In genomic region chr12:104471351-104472217, GRCm38 (mm10) we compare ENCODE assay signal across 9 mouse cellular contexts. TPM values are rescaled to one million over a fixed set of nuclear protein-coding genes. Genes with fewer than 3 reads are reported as not detected.
A peak's percentile ranks its signal among the peaks of the same experiment; 100 is the strongest.
DNase-seq lines count a peak whose midpoint lies in the region; ATAC-seq lines count a peak whose summit lies in the region.
"Had no signal": no experiment of that assay in that cellular context is flagged by ENCODE, and none has a peak within 500 bp of the region (broad histone marks: within the 10 kb centered on the region; RNA-seq: fewer than 3 reads in every experiment).

No protein-coding gene starts in this region.

- peak overlapping the region; percentile 56 for H3K4me3 ChIP-seq in forebrain, embryonic 10.5 days
- peak overlapping the region; percentile 80 for H3K4me3 ChIP-seq in limb, embryonic 10.5 days
- 0 out of 2 replicates have a peak overlapping the region, but pooled peaks have one; percentile 5 for H3K4me3 ChIP-seq in neural tube, embryonic 14.5 days (ENCODE audit: low read depth, low read length)

- no peaks in the 10 kb centered on the region for H3K36me3 ChIP-seq in forebrain, embryonic 10.5 days (replicated peaks)
- H3K36me3 ChIP-seq in limb, embryonic 10.5 days, result peaks cover 15% of the 10 kb centered on the region
- no peaks in the 10 kb centered on the region for H3K36me3 ChIP-seq in neural tube, embryonic 14.5 days (ENCODE audit: control insufficient read depth, insufficient read depth, low read length)

- H3K4me2 ChIP-seq in neural tube, embryonic 14.5 days (ENCODE audit: low read depth, low read length), result peak overlapping the region; percentile 2; the same call in 1 of the 2 replicates

- peak overlapping the region; percentile 3; the same call in 1 of the 2 replicates for H3K27ac ChIP-seq in forebrain, embryonic 10.5 days
- H3K27ac ChIP-seq in limb, embryonic 10.5 days, result peak overlapping the region; percentile 94
- no peak overlapping the region for H3K27ac ChIP-seq in neural tube, embryonic 14.5 days (ENCODE audit: low read depth, low read length)
- H3K27ac ChIP-seq: liver, embryonic 14.5 days had no signal

- H3K27me3 ChIP-seq in forebrain, embryonic 10.5 days (ENCODE audit: poor library complexity, severe bottlenecking), result peaks cover 100% of the 10 kb centered on the region
- H3K27me3 ChIP-seq in limb, embryonic 10.5 days (ENCODE audit: low read depth, poor library complexity, severe bottlenecking), result peaks cover 83% of the 10 kb centered on the region
- peaks cover 31% of the 10 kb centered on the region for H3K27me3 ChIP-seq in neural tube, embryonic 14.5 days (ENCODE audit: control insufficient read depth, insufficient read depth, low read length)

- H3K9me3 ChIP-seq in forebrain, embryonic 10.5 days, result no peaks in the 10 kb centered on the region
- no peaks in the 10 kb centered on the region for H3K9me3 ChIP-seq in limb, embryonic 10.5 days (replicated peaks)
- H3K9me3 ChIP-seq in neural tube, embryonic 14.5 days (ENCODE audit: control insufficient read depth, low read length), result no peaks in the 10 kb centered on the region

- ATAC-seq in monocyte, adult 5-6 weeks (replicated peaks; ENCODE audit: insufficient number of reproducible peaks, low FRiP score, low TSS enrichment, poor library complexity, severe bottlenecking), result no peak
- ATAC-seq in neural tube, embryonic 14.5 days (ENCODE audit: low read depth), result peak; percentile 50; the same call in 1 of the 2 replicates

- H3K4me1 ChIP-seq in forebrain, embryonic 10.5 days, result peaks cover 85% of the 10 kb centered on the region
- H3K4me1 ChIP-seq in limb, embryonic 10.5 days, result peaks cover 91% of the 10 kb centered on the region
- H3K4me1 ChIP-seq in neural tube, embryonic 14.5 days (ENCODE audit: control insufficient read depth, insufficient read depth, low read length), result peaks cover 14% of the 10 kb centered on the region

- no peak overlapping the region for H3K9ac ChIP-seq in neural tube, embryonic 14.5 days (replicated peaks; ENCODE audit: low read depth, low read length)
- H3K9ac ChIP-seq: liver, embryonic 14.5 days had no signal

- DNase-seq in monocyte, adult 2 months (ENCODE audit: low read depth in 1 of 2, low spot score in 2 of 2), result peak; percentile 11 to 21
- DNase-seq in forebrain, embryonic 10.5 days (ENCODE audit: extremely low spot score, low spot score), result peak; percentile 66
- DNase-seq in limb, embryonic 10.5 days (ENCODE audit: low spot score), result peak; percentile 73
- no peak for DNase-seq in thymus, postnatal 25 days
- no peak for DNase-seq in adrenal gland, adult 18-20 months (ENCODE audit: low spot score in 2 of 2)
- no peak for DNase-seq in cerebellum, adult 11-12 months

- WGBS in forebrain, embryonic 10.5 days, result under 1% methylated on average over 57 of the region's 57 CpGs
- under 1% methylated on average over 57 of the region's 57 CpGs for WGBS in limb, embryonic 10.5 days
- under 1% methylated on average over 57 of the region's 57 CpGs for WGBS in neural tube, embryonic 14.5 days

RNA-seq across cellular contexts. Expression of gene Gsc, which starts 1.5 kb away (rescaled TPM):
- total RNA-seq in monocyte, adult 5-6 weeks (2017), result not detected in 3 replicates
- polyA plus RNA-seq in forebrain, embryonic 10.5 days (2016; fragmentation: Nextera tagmentation; extraction: Ambion mirVana), result 2.2 and 2.9 TPM in 2 replicates
- 20.1 and 34.2 TPM in 2 replicates for polyA plus RNA-seq in limb, embryonic 10.5 days (2016; fragmentation: Nextera tagmentation; extraction: Ambion mirVana)
- polyA plus RNA-seq in neural tube, embryonic 14.5 days (2014; fragmentation: Nextera tagmentation; extraction: Ambion mirVana), result not detected in 2 replicates
- total RNA-seq in adrenal gland, adult 18-20 months (2021), result not detected

Comparison
In these comparisons a context has a peak if more than half of its experiments do, and no peak if none do; other contexts are left out.
1. DNase-seq: peak in monocyte, adult 2 months (2 of 2), forebrain, embryonic 10.5 days (single experiment) and limb, embryonic 10.5 days (single experiment); none in thymus, postnatal 25 days (single experiment), adrenal gland, adult 18-20 months (0 of 2) and cerebellum, adult 11-12 months (single experiment).
2. H3K4me3 ChIP-seq: peak in every context shown above with its lines; median percentile 80 in limb, embryonic 10.5 days; 56 in forebrain, embryonic 10.5 days; 5 in neural tube, embryonic 14.5 days.